ENCODE assay signal across 8 mouse cellular contexts in genomic region chrX:97431391-97431803, GRCm38 (mm10). TPM values are rescaled to one million over a fixed set of nuclear protein-coding genes. Genes with fewer than 3 reads are reported as not detected.
A peak's percentile ranks its signal among the peaks of the same experiment; 100 is the strongest.
DNase-seq lines count a peak whose midpoint lies in the region; ATAC-seq and TF ChIP-seq lines count a peak whose summit lies in the region.

No protein-coding gene starts in this region.

- no peaks in the 10 kb centered on the region for H3K4me1 ChIP-seq in hindbrain, postnatal 0 days (ENCODE audit: insufficient read depth, low read length)

- peak overlapping the region; percentile 40 for H3K4me3 ChIP-seq in hindbrain, postnatal 0 days (ENCODE audit: low read length)

- peak; percentile 33 to 83 for DNase-seq in adrenal gland, adult (ENCODE audit: inconsistent age in 2 of 2, low spot score in 1 of 2)
- peak; percentile 65 to 66 for DNase-seq in cerebellum, postnatal 14 days
- DNase-seq in frontal cortex, postnatal 36 days (ENCODE audit: low spot score in 2 of 2) = peak; percentile 44 to 69
- DNase-seq in hindbrain, postnatal 0 days (ENCODE audit: low spot score) = peak; percentile 81
- peak; percentile 13 to 26 for DNase-seq in layer of hippocampus, postnatal 36 days
- peak; percentile 44 for DNase-seq in lung, postnatal 10 days
- peak; percentile 78 for DNase-seq in retina, embryonic 14.5 days (ENCODE audit: low spot score)
- no peak for DNase-seq in spleen, postnatal 4 days (ENCODE audit: low spot score in 2 of 2)

- H3K27ac ChIP-seq in hindbrain, postnatal 0 days = no peak overlapping the region

- TF ChIP-seq CTCF in hindbrain, postnatal 0 days (IDR thresholded peaks at IDR 0.05; ENCODE audit: low read depth) = peak; percentile 69

- no peaks in the 10 kb centered on the region for H3K36me3 ChIP-seq in hindbrain, postnatal 0 days (ENCODE audit: insufficient read depth, low read length)

- H3K27me3 ChIP-seq in hindbrain, postnatal 0 days (ENCODE audit: insufficient read depth, low read length) = no peaks in the 10 kb centered on the region

- peak; percentile 80 for ATAC-seq in hindbrain, postnatal 0 days

- 23% methylated on average over 6 of the region's 6 CpGs for WGBS in hindbrain, postnatal 0 days

- H3K9me3 ChIP-seq in hindbrain, postnatal 0 days (ENCODE audit: low read length) = no peaks in the 10 kb centered on the region

- H3K4me2 ChIP-seq in hindbrain, postnatal 0 days (ENCODE audit: low read depth, low read length) = peak overlapping the region; percentile 47

- no peak overlapping the region for H3K9ac ChIP-seq in hindbrain, postnatal 0 days (replicated peaks; ENCODE audit: low read length)

RNA-seq across cellular contexts. Expression of gene Eda2r, which starts 54.4 kb away (rescaled TPM):
- 4.2 and 5.2 TPM in 2 replicates for total RNA-seq in hindbrain, postnatal 0 days (2014; rRNA removed)
- 1.1 and 1.6 TPM in 2 replicates for polyA plus RNA-seq in hindbrain, postnatal 0 days (2015; fragmentation: Nextera tagmentation; extraction: Ambion mirVana)
- under 1 TPM; 0.38 to 0.47 TPM for total RNA-seq in layer of hippocampus, postnatal 36 days (2021)

Comparison
In these comparisons a context has a peak if more than half of its experiments do, and no peak if none do; other contexts are left out.
1. DNase-seq: peak in adrenal gland, adult (2 of 2), cerebellum, postnatal 14 days (2 of 2), frontal cortex, postnatal 36 days (2 of 2), hindbrain, postnatal 0 days (single experiment), layer of hippocampus, postnatal 36 days (2 of 2), lung, postnatal 10 days (single experiment) and retina, embryonic 14.5 days (single experiment); none in spleen, postnatal 4 days (0 of 2).